Mouse (Mus musculus) heart, embryonic 13.5 days (tissue): ENCODE measurements at regions not wholly inside any gene's neighbourhood (a gene's known extent, or its start where the extent isn't known, plus 50 kb on each side); places are given as distances from the start of the nearest gene placed in this dataset.

Experiments
- ATAC-seq: fragments of 200-750 bp; cut with Nextera tagmentation; 2 replicates; pipeline ENCODE4 v1.8.0; 2017; ENCODE audit warnings: moderate TSS enrichment; ENCODE audit not compliant: insufficient number of reproducible peaks, low FRiP score, low TSS enrichment; ENCODE audit errors: extremely low read depth
- H3K27ac ChIP-seq: fragments of 300-500 bp; sonication (generic); replicated peaks from 2 replicates; pipeline ENCODE4 v1.5.1; 2015; ENCODE audit warnings: moderate library complexity, mild to moderate bottlenecking, inconsistent platforms
- H3K27me3 ChIP-seq: fragments of 300-500 bp; sonication (generic); replicated peaks from 2 replicates; pipeline ENCODE4 v1.6.1; 2015; ENCODE audit warnings: mild to moderate bottlenecking, inconsistent platforms
- H3K36me3 ChIP-seq: fragments of 300-500 bp; sonication (generic); 2 replicates; pipeline ENCODE4 v1.6.1; 2015; ENCODE audit warnings: mild to moderate bottlenecking, inconsistent platforms
- H3K4me1 ChIP-seq: fragments of 300-500 bp; sonication (generic); 2 replicates; pipeline ENCODE4 v1.6.1; 2015; ENCODE audit warnings: inconsistent platforms
- H3K4me2 ChIP-seq: fragments of 300-500 bp; sonication (generic); 2 replicates; pipeline ENCODE4 v1.6.1; 2015; ENCODE audit warnings: inconsistent platforms, mild to moderate bottlenecking, moderate library complexity
- H3K4me3 ChIP-seq: fragments of 300-500 bp; sonication (generic); 2 replicates; pipeline ENCODE4 v1.5.1; 2015; ENCODE audit warnings: moderate library complexity, mild to moderate bottlenecking, inconsistent platforms
- H3K9ac ChIP-seq: fragments of 300-500 bp; sonication (generic); 2 replicates; pipeline ENCODE4 v1.6.1; 2015; ENCODE audit warnings: inconsistent platforms, mild to moderate bottlenecking, moderate library complexity
- H3K9me3 ChIP-seq: fragments of 300-500 bp; sonication (generic); 2 replicates; pipeline ENCODE4 v1.6.1; 2016; ENCODE audit warnings: inconsistent platforms
- WGBS: fragments of 180-500 bp; shearing (Covaris S2); methylation state at CpG from one replicate; pipeline ENCODE4 v1.1.7; 2015; ENCODE audit warnings: mixed read lengths; 5-methylcytosine and 5-hydroxymethylcytosine counted together

DNA sequence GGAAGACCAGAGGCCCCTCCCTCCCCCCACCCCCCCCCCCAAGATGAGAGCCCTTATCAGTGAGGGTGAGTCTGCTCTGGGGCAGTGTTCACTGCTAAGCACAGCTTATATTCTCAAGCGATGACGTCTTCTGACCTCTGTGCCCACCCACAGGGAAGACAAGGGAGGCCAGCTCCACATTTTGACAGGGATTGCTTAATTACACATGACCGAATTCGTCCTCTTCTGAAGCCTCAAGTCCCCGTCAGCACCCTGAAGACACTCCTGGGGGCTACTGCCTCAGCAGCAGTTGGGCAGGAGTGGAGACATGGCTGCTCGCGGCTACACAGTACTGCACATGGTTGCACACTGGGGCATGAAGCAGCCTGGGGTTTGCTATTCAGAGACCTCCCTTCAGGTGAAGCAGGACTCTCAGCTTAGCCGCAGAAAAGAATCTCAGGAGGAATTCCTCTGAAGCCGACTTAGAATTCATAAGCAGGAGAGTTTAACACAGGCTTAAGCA, 282.1 kb downstream of the Cdh26 start:
- H3K27me3 ChIP-seq = 0 out of 2 replicates have a peak, but pooled peaks cover 3% of the 10 kb centered on the region
- no peaks in the 10 kb centered on the region for H3K36me3 ChIP-seq
- ATAC-seq = no peak
- no peak overlapping the region for H3K4me2 ChIP-seq
- H3K9ac ChIP-seq = no peak overlapping the region
- no peak overlapping the region for H3K27ac ChIP-seq
- no peak overlapping the region for H3K4me3 ChIP-seq
- 47% methylated on average over 9 of the region's 9 CpGs for WGBS
- H3K4me1 ChIP-seq = no peaks in the 10 kb centered on the region
- no peaks in the 10 kb centered on the region for H3K9me3 ChIP-seq

DNA sequence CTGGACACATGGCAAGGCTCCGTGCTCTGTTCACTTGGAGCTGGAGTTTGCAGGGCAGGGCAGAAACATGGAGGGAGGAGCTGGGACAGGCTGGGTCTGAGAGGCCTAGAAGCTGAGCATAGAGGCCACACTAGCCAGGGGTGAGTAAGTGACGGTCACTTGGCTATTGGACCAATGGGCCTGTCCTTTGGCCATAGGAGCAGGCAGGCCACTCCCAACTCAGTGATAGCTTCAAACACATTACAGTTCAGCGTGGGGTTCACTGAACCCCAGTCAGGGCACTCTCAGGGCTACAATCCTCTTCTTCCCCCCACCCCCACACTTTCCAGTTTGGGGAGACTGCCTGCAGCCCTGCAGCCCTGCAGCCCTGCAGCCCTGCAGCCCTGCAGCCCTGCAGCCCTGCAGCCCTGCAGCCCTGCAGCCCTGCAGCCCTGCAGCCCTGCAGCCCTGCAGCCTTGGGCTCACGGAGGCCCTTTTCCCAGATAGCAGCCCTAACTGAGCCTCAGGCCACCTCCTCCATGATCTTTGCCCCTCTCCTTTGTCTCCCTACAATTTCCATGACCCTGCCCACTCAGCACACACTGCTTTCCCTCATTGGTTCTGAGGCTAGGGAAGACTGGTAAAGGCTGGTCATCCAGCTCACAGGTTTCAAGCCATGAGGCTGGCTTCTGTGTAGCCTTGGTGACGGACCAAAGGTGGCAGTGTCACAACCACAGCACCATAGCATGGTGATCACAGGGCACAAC, 285.3 kb downstream of the Cdh26 start:
- H3K27me3 ChIP-seq = 0 out of 2 replicates have a peak, but pooled peaks cover 3% of the 10 kb centered on the region
- ATAC-seq = no peak
- H3K27ac ChIP-seq = no peak overlapping the region
- no peaks in the 10 kb centered on the region for H3K36me3 ChIP-seq
- H3K9ac ChIP-seq = no peak overlapping the region
- H3K9me3 ChIP-seq = no peaks in the 10 kb centered on the region
- no peaks in the 10 kb centered on the region for H3K4me1 ChIP-seq
- WGBS = 83% methylated on average over 5 of the region's 5 CpGs
- H3K4me3 ChIP-seq = no peak overlapping the region
- no peak overlapping the region for H3K4me2 ChIP-seq

DNA sequence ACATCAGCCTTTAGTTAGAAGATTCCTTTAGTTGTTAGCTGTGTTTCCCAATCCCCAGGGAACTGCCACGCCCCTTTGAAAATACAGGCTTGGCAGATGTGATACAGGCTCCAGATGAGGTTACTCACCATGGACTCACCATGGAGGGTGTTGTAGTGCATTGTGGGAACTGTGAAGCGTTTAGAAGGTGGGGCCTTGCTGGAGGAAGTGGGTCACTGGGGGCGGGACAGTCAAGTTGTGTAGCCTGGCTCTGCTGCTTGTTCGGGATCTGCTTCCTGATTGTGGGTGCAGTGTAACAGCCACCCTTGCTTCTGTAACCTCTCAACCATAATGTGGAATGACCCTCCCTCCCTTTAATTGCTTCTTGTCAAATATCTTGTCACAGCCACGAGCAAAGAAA, 287.7 kb downstream of the Cdh26 start:
- Histone ChIP-seq H3K36me3 (no peaks in the 10 kb centered on the region), H3K27me3 (no peaks in the 10 kb centered on the region; the same call in 1 of the 2 replicates), H3K4me2 (no peak overlapping the region), H3K4me3 (no peak overlapping the region), H3K4me1 (no peaks in the 10 kb centered on the region), H3K9ac (no peak overlapping the region), H3K9me3 (no peaks in the 10 kb centered on the region), H3K27ac (no peak overlapping the region)
- 73% methylated on average over 5 of the region's 5 CpGs for WGBS
- ATAC-seq = no peak

DNA sequence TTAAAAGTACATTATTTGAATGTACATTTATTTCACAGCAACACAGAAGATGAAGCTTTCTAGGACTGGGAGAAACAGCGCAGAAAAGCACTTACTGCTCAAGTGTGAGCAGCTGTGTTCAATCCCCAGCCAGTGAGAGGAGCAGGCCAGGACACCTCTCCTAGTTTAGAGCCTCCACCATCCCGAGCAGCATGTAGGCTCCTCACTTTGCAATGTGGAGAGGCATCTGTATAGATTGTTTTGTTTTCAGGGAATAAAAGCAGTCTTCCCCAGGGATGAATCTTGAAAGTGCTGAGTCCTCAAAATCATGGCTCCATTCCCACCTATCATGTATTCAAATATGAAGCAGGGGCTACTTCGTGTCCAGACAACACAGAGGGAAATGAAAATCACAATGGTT, 293.1 kb downstream of the Cdh26 start:
- Histone ChIP-seq H3K36me3 (no peaks in the 10 kb centered on the region), H3K9ac (no peak overlapping the region), H3K4me1 (peaks cover 3% of the 10 kb centered on the region; the same call in 1 of the 2 replicates), H3K4me3 (no peak overlapping the region), H3K27me3 (peaks cover 9% of the 10 kb centered on the region; the same call in 1 of the 2 replicates), H3K4me2 (no peak overlapping the region), H3K27ac (no peak overlapping the region), H3K9me3 (no peaks in the 10 kb centered on the region)
- no peak for ATAC-seq
- WGBS = 37% methylated on average over 3 of the region's 3 CpGs

DNA sequence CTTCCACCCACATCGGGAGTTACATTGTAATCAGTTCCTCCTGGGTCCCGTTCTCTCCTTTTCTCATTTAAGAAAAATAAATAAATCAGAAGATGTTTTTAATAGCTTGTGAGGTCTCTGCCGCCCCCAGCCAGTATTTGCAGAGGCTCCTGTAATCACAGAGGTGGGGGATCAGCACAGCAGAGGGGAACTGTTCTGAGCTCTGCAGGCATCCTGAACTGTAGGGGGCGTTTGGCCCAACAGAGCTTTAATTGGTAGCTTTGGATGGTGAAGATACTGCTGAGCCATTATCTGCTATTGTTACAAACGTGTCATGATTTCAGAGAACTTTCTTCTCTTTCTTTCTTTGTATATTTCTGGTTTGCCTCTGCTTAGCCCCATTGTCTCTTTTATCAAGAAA, 293.9 kb downstream of the Cdh26 start:
- peaks cover 16% of the 10 kb centered on the region; the same call in 1 of the 2 replicates for H3K27me3 ChIP-seq
- H3K9me3 ChIP-seq = no peaks in the 10 kb centered on the region
- H3K4me1 ChIP-seq = peaks cover 9% of the 10 kb centered on the region; the same call in 1 of the 2 replicates
- 16% methylated on average over 5 of the region's 5 CpGs for WGBS
- no peak overlapping the region for H3K27ac ChIP-seq
- no peak for ATAC-seq
- H3K4me2 ChIP-seq = no peak overlapping the region
- H3K36me3 ChIP-seq = no peaks in the 10 kb centered on the region
- no peak overlapping the region for H3K4me3 ChIP-seq
- H3K9ac ChIP-seq = no peak overlapping the region

DNA sequence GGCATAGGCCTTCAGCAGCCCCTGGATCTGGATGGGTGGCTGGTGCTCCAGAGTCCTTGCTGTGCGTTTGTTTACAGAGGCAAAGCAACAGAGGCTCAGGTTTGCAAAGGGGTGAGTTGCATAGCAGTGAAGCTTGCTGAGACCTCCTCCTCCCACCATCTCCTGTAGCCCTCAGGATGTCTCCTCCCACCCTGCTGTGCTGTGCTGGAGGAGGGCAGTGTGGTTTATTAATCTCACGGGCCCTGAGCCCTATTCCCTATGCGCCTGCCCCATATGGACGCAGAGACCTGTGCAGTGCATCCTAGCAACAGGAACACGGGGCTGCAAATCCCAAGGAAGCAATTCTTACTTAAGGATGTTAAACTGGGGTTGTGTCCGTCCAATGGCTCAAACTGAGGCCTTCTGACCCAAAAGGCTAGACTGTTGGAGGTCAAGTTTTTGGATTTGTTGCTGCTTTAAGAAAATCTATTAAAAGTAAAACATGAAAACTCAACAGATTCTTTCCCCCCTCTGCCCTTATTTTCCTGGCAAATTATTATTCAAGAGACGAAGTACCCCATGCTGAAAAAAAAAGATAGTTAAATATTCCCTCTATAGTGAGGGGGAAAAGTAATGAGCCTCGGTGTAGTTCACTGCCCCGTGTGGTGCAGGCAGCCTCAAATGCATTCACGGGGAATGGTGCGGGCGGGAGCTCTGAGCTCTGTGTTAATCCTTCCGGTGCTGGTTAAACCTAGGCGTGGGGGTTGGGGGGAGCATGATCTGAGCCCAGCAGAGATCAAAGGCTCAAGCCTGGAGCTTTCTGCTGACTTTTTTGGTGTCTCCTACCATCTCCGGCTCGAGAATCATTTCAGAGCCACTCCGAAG, 297.8 kb downstream of the Cdh26 start:
- 9% methylated on average over 17 of the region's 17 CpGs for WGBS
- Histone ChIP-seq H3K36me3 (no peaks in the 10 kb centered on the region), H3K27ac (no peak overlapping the region), H3K4me2 (peak overlapping the region; percentile 51), H3K27me3 (peaks cover 16% of the 10 kb centered on the region; the same call in 1 of the 2 replicates), H3K9me3 (no peaks in the 10 kb centered on the region), H3K9ac (no peak overlapping the region), H3K4me3 (no peak overlapping the region), H3K4me1 (peaks cover 9% of the 10 kb centered on the region; the same call in 1 of the 2 replicates)
- no peak for ATAC-seq

DNA sequence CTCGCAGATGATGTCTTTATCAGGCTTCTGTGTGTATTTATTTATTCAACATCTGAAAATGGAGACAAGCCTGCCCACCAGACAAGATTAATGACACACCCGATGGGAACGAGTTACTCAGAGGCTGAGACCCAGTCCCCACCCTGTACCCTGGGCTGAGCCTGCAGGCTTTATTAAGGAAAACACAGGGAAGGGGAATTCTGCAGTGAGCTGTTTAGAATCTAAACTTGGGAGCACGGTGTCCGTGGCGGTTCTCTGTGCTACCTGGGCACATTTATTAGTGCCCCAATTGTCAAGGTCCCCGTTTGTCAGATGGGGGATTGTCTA, 298.4 kb downstream of the Cdh26 start:
- Histone ChIP-seq H3K9ac (no peak overlapping the region), H3K27ac (no peak overlapping the region), H3K4me2 (peak overlapping the region; percentile 51), H3K4me3 (no peak overlapping the region), H3K36me3 (no peaks in the 10 kb centered on the region), H3K4me1 (peaks cover 9% of the 10 kb centered on the region; the same call in 1 of the 2 replicates), H3K9me3 (no peaks in the 10 kb centered on the region), H3K27me3 (peaks cover 16% of the 10 kb centered on the region; the same call in 1 of the 2 replicates)
- ATAC-seq = no peak
- 2% methylated on average over 7 of the region's 7 CpGs for WGBS

DNA sequence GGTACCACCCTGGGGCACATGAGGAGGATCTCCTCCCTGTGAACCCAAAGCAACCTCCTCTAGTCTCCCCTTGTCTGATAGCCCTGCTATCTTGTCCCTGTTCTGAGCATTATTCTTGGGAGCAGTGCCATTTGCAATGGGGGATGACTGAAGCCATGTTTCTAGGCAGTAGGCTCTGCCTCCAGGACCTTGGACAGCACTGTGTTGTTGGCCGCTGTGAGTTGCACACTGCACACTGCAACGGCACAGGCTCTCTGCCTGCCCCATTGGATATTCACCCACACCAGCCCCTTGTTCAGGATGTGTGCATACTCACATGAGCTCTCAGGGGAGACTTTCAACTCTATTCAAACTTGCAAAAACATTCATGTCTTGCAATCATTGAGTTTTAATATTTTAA, 304.8 kb downstream of the Cdh26 start:
- H3K9ac ChIP-seq = no peak overlapping the region
- H3K27me3 ChIP-seq = no peaks in the 10 kb centered on the region
- H3K4me2 ChIP-seq = no peak overlapping the region
- ATAC-seq = no peak; the same call in 1 of the 2 replicates
- WGBS = 3% methylated on average over 2 of the region's 2 CpGs
- no peaks in the 10 kb centered on the region for H3K9me3 ChIP-seq
- no peak overlapping the region for H3K27ac ChIP-seq
- no peaks in the 10 kb centered on the region for H3K4me1 ChIP-seq
- no peaks in the 10 kb centered on the region for H3K36me3 ChIP-seq
- no peak overlapping the region for H3K4me3 ChIP-seq

DNA sequence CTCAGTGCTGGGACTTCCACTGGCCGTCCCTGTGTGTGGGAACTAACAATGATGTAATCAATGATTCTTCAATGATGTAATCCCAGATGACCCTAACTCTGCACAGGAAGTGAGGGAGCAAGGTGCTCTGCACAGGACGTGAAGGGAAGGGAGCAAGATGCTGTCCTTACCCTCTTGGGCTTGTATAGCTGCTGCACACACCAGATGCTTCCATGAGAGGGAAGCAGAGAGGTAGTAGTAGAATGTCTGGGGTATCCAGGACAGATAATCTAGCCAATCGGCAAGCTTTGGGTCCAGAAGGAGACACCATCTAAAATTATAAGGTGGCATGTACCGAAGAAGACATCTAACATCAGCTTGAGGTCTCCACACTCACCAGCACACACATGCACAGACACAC, 314.3 kb downstream of the Cdh26 start:
- Histone ChIP-seq H3K4me2 (no peak overlapping the region), H3K27ac (no peak overlapping the region), H3K9me3 (no peaks in the 10 kb centered on the region), H3K36me3 (no peaks in the 10 kb centered on the region), H3K9ac (no peak overlapping the region), H3K4me1 (no peaks in the 10 kb centered on the region), H3K4me3 (no peak overlapping the region), H3K27me3 (no peaks in the 10 kb centered on the region)
- ATAC-seq = no peak
- WGBS = 59% methylated on average over 4 of the region's 4 CpGs

DNA sequence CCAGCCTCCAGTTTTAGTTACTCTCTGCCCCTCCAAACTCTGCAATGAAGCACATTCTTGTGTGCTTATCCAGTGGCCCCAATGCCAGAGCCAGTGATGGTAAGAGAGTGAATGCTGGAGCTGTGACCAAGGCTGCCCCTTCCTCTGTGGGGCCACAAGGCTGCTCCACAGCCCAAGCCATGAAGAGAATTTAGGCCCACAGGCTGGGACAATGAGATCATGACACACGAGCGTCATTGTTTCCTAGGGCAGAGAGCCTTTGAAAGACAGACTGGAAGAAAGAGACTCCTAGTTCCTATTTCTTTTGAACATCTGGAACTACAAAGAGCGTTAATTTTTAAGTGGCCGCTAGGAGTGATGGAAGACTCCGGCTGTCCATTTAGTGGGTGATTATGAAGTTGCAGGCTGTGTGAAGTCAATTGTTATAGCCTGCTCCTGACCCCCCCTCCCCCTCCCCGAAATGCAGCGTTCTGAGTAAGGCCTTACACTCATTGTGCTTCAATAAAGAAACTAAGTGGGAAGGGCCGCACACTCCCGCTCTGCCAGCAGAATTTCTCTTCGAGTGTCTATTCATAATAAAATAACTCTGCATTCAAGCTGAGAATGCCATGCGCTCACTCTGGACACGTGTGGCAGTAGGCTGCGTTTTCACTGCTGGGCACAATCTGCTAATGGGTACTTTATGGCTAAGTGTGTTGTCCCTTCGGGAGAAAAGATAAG, 315.1 kb downstream of the Cdh26 start:
- H3K4me2 ChIP-seq = no peak overlapping the region
- H3K9me3 ChIP-seq = no peaks in the 10 kb centered on the region
- ATAC-seq = no peak
- no peak overlapping the region for H3K27ac ChIP-seq
- H3K4me1 ChIP-seq = no peaks in the 10 kb centered on the region
- no peaks in the 10 kb centered on the region for H3K36me3 ChIP-seq
- no peaks in the 10 kb centered on the region for H3K27me3 ChIP-seq
- no peak overlapping the region for H3K4me3 ChIP-seq
- H3K9ac ChIP-seq = no peak overlapping the region
- 76% methylated on average over 14 of the region's 14 CpGs for WGBS

DNA sequence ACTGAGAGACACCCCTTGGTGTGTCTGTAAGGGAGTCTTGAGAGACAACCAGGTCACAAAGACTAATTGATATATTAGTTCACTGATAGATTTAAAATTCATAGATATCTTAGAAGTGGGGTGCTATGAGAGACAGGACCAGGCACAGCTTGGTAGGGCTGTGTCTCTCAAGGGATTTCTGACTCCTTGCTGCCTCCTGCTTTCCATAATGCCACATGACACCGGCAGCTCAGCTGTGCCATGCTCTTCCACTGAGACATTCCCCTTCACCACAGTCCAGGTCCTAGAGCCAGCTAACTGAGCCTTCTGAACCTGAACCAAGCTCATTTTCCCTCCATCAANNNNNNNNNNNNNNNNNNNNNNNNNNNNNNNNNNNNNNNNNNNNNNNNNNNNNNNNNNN, 320.9 kb downstream of the Cdh26 start:
- H3K9me3 ChIP-seq = no peaks in the 10 kb centered on the region
- H3K4me3 ChIP-seq = no peak overlapping the region
- no peaks in the 10 kb centered on the region for H3K36me3 ChIP-seq
- no peak overlapping the region for H3K27ac ChIP-seq
- no peak overlapping the region for H3K4me2 ChIP-seq
- no peaks in the 10 kb centered on the region for H3K4me1 ChIP-seq
- H3K27me3 ChIP-seq = no peaks in the 10 kb centered on the region
- no peak overlapping the region for H3K9ac ChIP-seq
- no peak for ATAC-seq
- WGBS = 73% methylated on average over 1 of the region's 1 CpGs
